Mouse (Mus musculus): ENCODE results near the gene Fhad1.

The Fhad1 gene

GRCm38 (mm10) chr4:141978582-141978981 lies 36.3 kb downstream of the Fhad1 start:
- DNase-seq (ENCODE audit: low read depth, low spot score): no peak

GRCm38 (mm10) chr4:141977346-141977745 lies 37.5 kb downstream of the Fhad1 start:
- DNase-seq (ENCODE audit: low read depth, low spot score): no peak

GRCm38 (mm10) chr4:141976163-141976562 lies 38.7 kb downstream of the Fhad1 start:
- DNase-seq (ENCODE audit: low read depth, low spot score): no peak

GRCm38 (mm10) chr4:141964575-141964974 lies 50.3 kb downstream of the Fhad1 start:
- no peak for DNase-seq (ENCODE audit: low read depth, low spot score)

- DNase-seq (ENCODE audit: low read depth, low spot score): no peak
These were observed 51.0 kb downstream of the Fhad1 start for GRCm38 (mm10) chr4:141963907-141964306.

GRCm38 (mm10) chr4:141962811-141963685 lies 51.8 kb downstream of the Fhad1 start:
- DNase-seq (ENCODE audit: low read depth, low spot score): no peak

GRCm38 (mm10) chr4:141960037-141960436 lies 54.8 kb downstream of the Fhad1 start:
- no peak for DNase-seq (ENCODE audit: low read depth, low spot score)

- no peak for DNase-seq (ENCODE audit: low read depth, low spot score)
These were observed 55.3 kb downstream of the Fhad1 start for GRCm38 (mm10) chr4:141959615-141960014.

- DNase-seq (ENCODE audit: low read depth, low spot score): peak; percentile 55
These were observed 56.1 kb downstream of the Fhad1 start for GRCm38 (mm10) chr4:141958614-141959375.

- DNase-seq (ENCODE audit: low read depth, low spot score): peak; percentile 56
These were observed 56.7 kb downstream of the Fhad1 start for GRCm38 (mm10) chr4:141958188-141958587.

GRCm38 (mm10) chr4:141957740-141958139 lies 57.1 kb downstream of the Fhad1 start:
- no peak for DNase-seq (ENCODE audit: low read depth, low spot score)

- DNase-seq (ENCODE audit: low read depth, low spot score): no peak
These were observed 58.0 kb downstream of the Fhad1 start for GRCm38 (mm10) chr4:141956931-141957330.

GRCm38 (mm10) chr4:141954770-141955720 lies 59.8 kb downstream of the Fhad1 start:
- no peak for DNase-seq (ENCODE audit: low read depth, low spot score)

GRCm38 (mm10) chr4:141953859-141954258 lies 61.0 kb downstream of the Fhad1 start:
- DNase-seq (ENCODE audit: low read depth, low spot score): no peak

- no peak for DNase-seq (ENCODE audit: low read depth, low spot score)
These were observed 61.6 kb downstream of the Fhad1 start for GRCm38 (mm10) chr4:141953291-141953690.

- DNase-seq (ENCODE audit: low read depth, low spot score): no peak
These were observed 62.1 kb downstream of the Fhad1 start for GRCm38 (mm10) chr4:141952824-141953223.

GRCm38 (mm10) chr4:141952114-141952513 lies 62.8 kb downstream of the Fhad1 start:
- DNase-seq (ENCODE audit: low read depth, low spot score): peak; percentile 46

- no peak for DNase-seq (ENCODE audit: low read depth, low spot score)
These were observed 65.4 kb downstream of the Fhad1 start for GRCm38 (mm10) chr4:141949436-141949835.

- DNase-seq (ENCODE audit: low read depth, low spot score): no peak
These were observed 66.1 kb downstream of the Fhad1 start for GRCm38 (mm10) chr4:141948822-141949221.

- DNase-seq (ENCODE audit: low read depth, low spot score): no peak
These were observed 72.5 kb downstream of the Fhad1 start for GRCm38 (mm10) chr4:141942403-141942802.

GRCm38 (mm10) chr4:141941289-141941688 lies 73.6 kb downstream of the Fhad1 start:
- DNase-seq (ENCODE audit: low read depth, low spot score): no peak

- DNase-seq (ENCODE audit: low read depth, low spot score): no peak
These were observed 76.3 kb downstream of the Fhad1 start for GRCm38 (mm10) chr4:141938535-141938934.

All from skeletal muscle tissue, adult 2 months (tissue).